Mouse (Mus musculus) midbrain, embryonic 10.5 days (tissue): Measurements from ENCODE around the gene C1ra. TPM values are rescaled to one million over a fixed set of nuclear protein-coding genes. Genes with fewer than 3 reads are reported as not detected.
A peak's percentile ranks its signal among the peaks of the same experiment; 100 is the strongest.
"Not testable (repeated sequence)": the region's sequence is repeated elsewhere in the genome, so short reads cannot be mapped to it uniquely, and the experiment has no call there.

Experiments
- DNase-seq: peaks from one replicate; pipeline ENCODE4 v3.0.0-alpha.2; 2017; ENCODE audit warnings: low spot score
- H3K27ac ChIP-seq: fragments of 300-500 bp; sonication (generic); replicated peaks from 2 replicates; pipeline ENCODE4 v1.5.1; 2016; ENCODE audit warnings: mild to moderate bottlenecking
- H3K27me3 ChIP-seq: fragments of 300-500 bp; sonication (generic); 2 replicates; pipeline ENCODE4 v1.6.1; 2016; ENCODE audit warnings: low read depth, mild to moderate bottlenecking; ENCODE audit not compliant: poor library complexity, severe bottlenecking
- H3K36me3 ChIP-seq: fragments of 300-500 bp; sonication (generic); 2 replicates; pipeline ENCODE4 v1.6.1; 2016; ENCODE audit warnings: mild to moderate bottlenecking, moderate library complexity
- H3K4me1 ChIP-seq: fragments of 300-500 bp; sonication (generic); 2 replicates; pipeline ENCODE4 v1.6.1; 2016
- H3K4me3 ChIP-seq: fragments of 300-500 bp; sonication (generic); 2 replicates; pipeline ENCODE4 v1.5.1; 2016; ENCODE audit warnings: mild to moderate bottlenecking, moderate library complexity
- H3K9me3 ChIP-seq: fragments of 300-500 bp; sonication (generic); replicated peaks from 2 replicates; pipeline ENCODE4 v1.6.1; 2016; ENCODE audit warnings: mild to moderate bottlenecking
- WGBS: fragments of 180-500 bp; shearing (Covaris S2); methylation state at CpG from one replicate; pipeline ENCODE4 v1.1.7; 2016; 5-methylcytosine and 5-hydroxymethylcytosine counted together
- polyA plus RNA-seq: library from polyadenylated mRNA; unstranded; fragments of >200 nt; fragmentation: Nextera tagmentation; extraction: Ambion mirVana; gene quantifications from 2 replicates; pipeline ENCODE4 v1.2.1, GENCODE M21; 2016

Gene C1ra
- polyA plus RNA-seq, 1 experiment from 2014 or later, result 0.12 TPM

GRCm38 (mm10) chr6:124477221-124477655 is 35.0 kb upstream of the C1ra start:
- WGBS, result 69% methylated on average over 5 of the region's 5 CpGs
- no peaks in the 10 kb centered on the region for H3K36me3 ChIP-seq
- H3K4me1 ChIP-seq, result 0 out of 2 replicates have a peak, but pooled peaks cover 4% of the 10 kb centered on the region
- H3K27me3 ChIP-seq, result no peaks in the 10 kb centered on the region
- DNase-seq, result no peak
- no peak overlapping the region for H3K27ac ChIP-seq
- H3K9me3 ChIP-seq, result no peaks in the 10 kb centered on the region
- H3K4me3 ChIP-seq, result no peak overlapping the region

- no peaks in the 10 kb centered on the region for H3K9me3 ChIP-seq
- no peaks in the 10 kb centered on the region for H3K36me3 ChIP-seq
- 0 out of 2 replicates have a peak, but pooled peaks cover 4% of the 10 kb centered on the region for H3K4me1 ChIP-seq
- no peak overlapping the region for H3K27ac ChIP-seq
- H3K27me3 ChIP-seq, result no peaks in the 10 kb centered on the region
- DNase-seq, result no peak
- WGBS, result 81% methylated on average over 17 of the region's 17 CpGs
- no peak overlapping the region for H3K4me3 ChIP-seq
Observed at GRCm38 (mm10) chr6:124477922-124478651, 34.1 kb upstream of the C1ra start.

- Histone ChIP-seq H3K27me3 (no peaks in the 10 kb centered on the region), H3K4me3 (no peak overlapping the region), H3K27ac (no peak overlapping the region), H3K36me3 (no peaks in the 10 kb centered on the region), H3K9me3 (no peaks in the 10 kb centered on the region), H3K4me1 (0 out of 2 replicates have a peak, but pooled peaks cover 4% of the 10 kb centered on the region)
- DNase-seq, result no peak
- WGBS, result 84% methylated on average over 3 of the region's 3 CpGs
Observed at GRCm38 (mm10) chr6:124478874-124479572, 33.2 kb upstream of the C1ra start.

GRCm38 (mm10) chr6:124479573-124479930 is 32.7 kb upstream of the C1ra start:
- no peak overlapping the region for H3K4me3 ChIP-seq
- no peaks in the 10 kb centered on the region for H3K36me3 ChIP-seq
- H3K27me3 ChIP-seq, result no peaks in the 10 kb centered on the region
- 92% methylated on average over 3 of the region's 3 CpGs for WGBS
- no peaks in the 10 kb centered on the region for H3K9me3 ChIP-seq
- no peak for DNase-seq
- H3K4me1 ChIP-seq, result 0 out of 2 replicates have a peak, but pooled peaks cover 4% of the 10 kb centered on the region
- no peak overlapping the region for H3K27ac ChIP-seq

- Histone ChIP-seq H3K9me3 (no peaks in the 10 kb centered on the region), H3K4me1 (peaks cover 6% of the 10 kb centered on the region; the same call in 1 of the 2 replicates), H3K27me3 (no peaks in the 10 kb centered on the region), H3K36me3 (no peaks in the 10 kb centered on the region), H3K27ac (no peak overlapping the region), H3K4me3 (no peak overlapping the region)
- no peak for DNase-seq
- 63% methylated on average over 4 of the region's 4 CpGs for WGBS
Observed at GRCm38 (mm10) chr6:124480295-124480694, 31.9 kb upstream of the C1ra start.

GRCm38 (mm10) chr6:124481571-124481970 is 30.6 kb upstream of the C1ra start:
- Histone ChIP-seq H3K27me3 (no peaks in the 10 kb centered on the region), H3K4me1 (peaks cover 8% of the 10 kb centered on the region; the same call in 1 of the 2 replicates), H3K9me3 (no peaks in the 10 kb centered on the region), H3K36me3 (no peaks in the 10 kb centered on the region), H3K27ac (no peak overlapping the region), H3K4me3 (no peak overlapping the region)
- WGBS, result 26% methylated on average over 6 of the region's 6 CpGs
- DNase-seq, result peak; percentile 63

- H3K4me1 ChIP-seq, H3K9me3 ChIP-seq, H3K36me3 ChIP-seq, H3K27me3 ChIP-seq, H3K4me3 ChIP-seq, H3K27ac ChIP-seq, DNase-seq: not testable (repeated sequence)
- 93% methylated on average over 3 of the region's 3 CpGs for WGBS
Observed at GRCm38 (mm10) chr6:124483831-124484230, 28.4 kb upstream of the C1ra start.

GRCm38 (mm10) chr6:124484851-124485250 is 27.4 kb upstream of the C1ra start:
- Histone ChIP-seq H3K9me3 (no peaks in the 10 kb centered on the region), H3K4me1 (peaks cover 8% of the 10 kb centered on the region; the same call in 1 of the 2 replicates), H3K27ac (no peak overlapping the region), H3K36me3 (no peaks in the 10 kb centered on the region), H3K4me3 (peak overlapping the region; percentile 38; the same call in 1 of the 2 replicates), H3K27me3 (no peaks in the 10 kb centered on the region)
- 84% methylated on average over 7 of the region's 7 CpGs for WGBS
- DNase-seq, result no peak

GRCm38 (mm10) chr6:124485414-124486144 is 26.6 kb upstream of the C1ra start:
- Histone ChIP-seq H3K27ac (no peak overlapping the region), H3K4me3 (peak overlapping the region; percentile 38), H3K27me3 (no peaks in the 10 kb centered on the region), H3K36me3 (no peaks in the 10 kb centered on the region), H3K9me3 (no peaks in the 10 kb centered on the region), H3K4me1 (peaks cover 8% of the 10 kb centered on the region; the same call in 1 of the 2 replicates)
- DNase-seq, result peak; percentile 49
- 38% methylated on average over 21 of the region's 21 CpGs for WGBS

GRCm38 (mm10) chr6:124487509-124487908 is 24.7 kb upstream of the C1ra start:
- no peaks in the 10 kb centered on the region for H3K9me3 ChIP-seq
- H3K4me3 ChIP-seq, result no peak overlapping the region
- H3K27me3 ChIP-seq, result no peaks in the 10 kb centered on the region
- no peaks in the 10 kb centered on the region for H3K36me3 ChIP-seq
- no peak for DNase-seq
- peaks cover 4% of the 10 kb centered on the region; the same call in 1 of the 2 replicates for H3K4me1 ChIP-seq
- 67% methylated on average over 2 of the region's 2 CpGs for WGBS
- no peak overlapping the region for H3K27ac ChIP-seq

GRCm38 (mm10) chr6:124488952-124489351 is 23.3 kb upstream of the C1ra start:
- 87% methylated on average over 4 of the region's 4 CpGs for WGBS
- no peaks in the 10 kb centered on the region for H3K27me3 ChIP-seq

GRCm38 (mm10) chr6:124491427-124491826 is 20.8 kb upstream of the C1ra start:
- DNase-seq, result no peak

More at GRCm38 (mm10) chr6:124488952-124489351, 23.3 kb upstream of the C1ra start:
- peaks cover 4% of the 10 kb centered on the region; the same call in 1 of the 2 replicates for H3K4me1 ChIP-seq
- H3K4me3 ChIP-seq, result no peak overlapping the region
- no peaks in the 10 kb centered on the region for H3K36me3 ChIP-seq
- no peak overlapping the region for H3K27ac ChIP-seq
- no peaks in the 10 kb centered on the region for H3K9me3 ChIP-seq
- no peak for DNase-seq

More at GRCm38 (mm10) chr6:124491427-124491826, 20.8 kb upstream of the C1ra start:
- no peaks in the 10 kb centered on the region for H3K36me3 ChIP-seq
- 81% methylated on average over 6 of the region's 6 CpGs for WGBS
- no peaks in the 10 kb centered on the region for H3K4me1 ChIP-seq
- H3K4me3 ChIP-seq, result no peak overlapping the region
- 0 out of 2 replicates have a peak, but pooled peaks cover 6% of the 10 kb centered on the region for H3K9me3 ChIP-seq
- H3K27ac ChIP-seq, result no peak overlapping the region
- H3K27me3 ChIP-seq, result no peaks in the 10 kb centered on the region
